Mouse (Mus musculus) limb, embryonic 14.5 days (tissue): ENCODE data around the gene Ermn. TPM values are rescaled to one million over a fixed set of nuclear protein-coding genes. Genes with fewer than 3 reads are reported as not detected.
A peak's percentile ranks its signal among the peaks of the same experiment; 100 is the strongest.

Experiments
- ATAC-seq: fragments of 200-750 bp; cut with Nextera tagmentation; 2 replicates; pipeline ENCODE4 v1.8.0; 2017; ENCODE audit warnings: low read depth, moderate number of reproducible peaks, moderate TSS enrichment; ENCODE audit not compliant: low FRiP score
- DNase-seq: peaks from one replicate; pipeline ENCODE4 v3.0.0-alpha.2; 2015; ENCODE audit warnings: low spot score
- H3K27ac ChIP-seq: fragments of 300-500 bp; sonication (generic); replicated peaks from 2 replicates; pipeline ENCODE4 v1.5.1; 2014; ENCODE audit warnings: low read depth, mild to moderate bottlenecking, low read length, moderate library complexity, mixed read lengths
- H3K27me3 ChIP-seq: fragments of 300-500 bp; sonication (generic); 2 replicates; pipeline ENCODE4 v1.6.1; 2014; ENCODE audit warnings: low read length, mixed read lengths; ENCODE audit not compliant: control insufficient read depth, insufficient read depth
- H3K36me3 ChIP-seq: fragments of 300-500 bp; sonication (generic); 2 replicates; pipeline ENCODE4 v1.6.1; 2014; ENCODE audit warnings: mild to moderate bottlenecking, low read length, moderate library complexity, mixed read lengths; ENCODE audit not compliant: control insufficient read depth, insufficient read depth
- H3K4me1 ChIP-seq: fragments of 300-500 bp; sonication (generic); 2 replicates; pipeline ENCODE4 v1.6.1; 2014; ENCODE audit warnings: antibody characterized with exemption, low read length, mixed read lengths; ENCODE audit not compliant: control insufficient read depth, insufficient read depth
- H3K4me2 ChIP-seq: fragments of 300-500 bp; sonication (generic); replicated peaks from 2 replicates; pipeline ENCODE4 v1.6.1; 2014; ENCODE audit warnings: low read depth, mild to moderate bottlenecking, low read length, moderate library complexity; ENCODE audit not compliant: severe bottlenecking
- H3K4me3 ChIP-seq: fragments of 300-500 bp; sonication (generic); replicated peaks from 2 replicates; pipeline ENCODE4 v1.5.1; 2014; ENCODE audit warnings: low read length
- H3K9ac ChIP-seq: fragments of 300-500 bp; sonication (generic); 2 replicates; pipeline ENCODE4 v1.6.1; 2014; ENCODE audit warnings: mild to moderate bottlenecking, low read depth, low read length, moderate library complexity; ENCODE audit not compliant: severe bottlenecking
- H3K9me3 ChIP-seq: fragments of 300-500 bp; sonication (generic); 2 replicates; pipeline ENCODE4 v1.6.1; 2016; ENCODE audit warnings: low read length; ENCODE audit not compliant: control insufficient read depth
- POLR2A ChIP-seq: fragments of 200-500 bp; IDR thresholded peaks from 2 replicates; pipeline ENCODE4 v1.8.0; 2012; ENCODE audit warnings: inconsistent platforms, mild to moderate bottlenecking, moderate library complexity, borderline replicate concordance; ENCODE audit not compliant: insufficient read depth, insufficient read length; ENCODE audit errors: extremely low read depth
- WGBS: fragments of 180-500 bp; shearing (Covaris S2); extraction: QIAGEN DNeasy Blood & Tissue Kit; methylation state at CpG from one replicate; pipeline ENCODE4 v1.1.7; 2014; 5-methylcytosine and 5-hydroxymethylcytosine counted together
- polyA plus RNA-seq, 2 experiments: library from polyadenylated mRNA; depleted of rRNA in 1 of 2; stranded (reverse) in 1 of 2; unstranded in 1 of 2; fragments of >200 nt; fragmentation: Nextera tagmentation in 1 of 2; extraction: Ambion mirVana in 1 of 2; gene quantifications; 2 replicates each; pipeline versions ENCODE4 v1.2.1 to v1.2.3; 2012 to 2014

The Ermn gene
- polyA plus RNA-seq, 2 experiments: 0.03 to 0.14 TPM

DNA sequence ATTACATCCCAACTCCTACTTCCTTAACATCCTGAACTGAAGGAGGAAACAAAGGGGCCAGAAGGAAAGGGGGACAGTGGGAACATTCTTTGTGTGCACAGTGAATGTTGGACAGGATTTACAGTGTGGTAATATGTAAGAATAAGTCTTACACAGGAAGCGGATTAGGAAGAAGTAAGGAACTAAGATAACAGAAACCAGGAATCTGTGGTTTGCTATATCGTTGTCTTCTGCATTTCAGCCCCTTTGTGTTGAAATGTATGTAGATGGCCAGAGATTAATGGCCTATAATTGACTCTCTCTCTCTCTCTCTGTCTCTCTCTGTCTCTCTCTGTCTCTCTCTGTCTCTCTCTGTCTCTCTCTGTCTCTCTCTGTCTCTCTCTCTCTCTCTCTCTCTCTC, 15.7 kb downstream of the Ermn start:
- no peaks in the 10 kb centered on the region for H3K4me1 ChIP-seq
- no peak for TF ChIP-seq POLR2A
- H3K36me3 ChIP-seq: no peaks in the 10 kb centered on the region
- no peak overlapping the region for H3K4me2 ChIP-seq
- H3K4me3 ChIP-seq: no peak overlapping the region
- H3K9ac ChIP-seq: no peak overlapping the region
- no peak overlapping the region for H3K27ac ChIP-seq
- ATAC-seq: no peak
- WGBS: 93% methylated on average over 2 of the region's 2 CpGs
- no peaks in the 10 kb centered on the region for H3K27me3 ChIP-seq
- no peaks in the 10 kb centered on the region for H3K9me3 ChIP-seq
- no peak for DNase-seq

GRCm38 (mm10) chr2:58035635-58036034, 17.0 kb downstream of the Ermn start:
- no peak for TF ChIP-seq POLR2A
- WGBS: 85% methylated on average over 4 of the region's 4 CpGs
- Histone ChIP-seq H3K4me2 (no peak overlapping the region), H3K4me3 (no peak overlapping the region), H3K9me3 (no peaks in the 10 kb centered on the region), H3K4me1 (no peaks in the 10 kb centered on the region), H3K27ac (no peak overlapping the region), H3K36me3 (no peaks in the 10 kb centered on the region), H3K9ac (no peak overlapping the region), H3K27me3 (no peaks in the 10 kb centered on the region)
- DNase-seq: no peak
- no peak for ATAC-seq

GRCm38 (mm10) chr2:58031431-58031830, 21.2 kb downstream of the Ermn start:
- Histone ChIP-seq H3K27me3 (no peaks in the 10 kb centered on the region), H3K27ac (no peak overlapping the region), H3K4me2 (no peak overlapping the region), H3K36me3 (no peaks in the 10 kb centered on the region), H3K9ac (no peak overlapping the region), H3K4me3 (no peak overlapping the region), H3K9me3 (no peaks in the 10 kb centered on the region), H3K4me1 (no peaks in the 10 kb centered on the region)
- TF ChIP-seq POLR2A: no peak
- 60% methylated on average over 3 of the region's 3 CpGs for WGBS
- no peak for DNase-seq
- ATAC-seq: no peak

GRCm38 (mm10) chr2:58029404-58029803, 23.3 kb downstream of the Ermn start:
- no peaks in the 10 kb centered on the region for H3K9me3 ChIP-seq
- no peak overlapping the region for H3K4me3 ChIP-seq
- no peaks in the 10 kb centered on the region for H3K36me3 ChIP-seq
- no peak overlapping the region for H3K4me2 ChIP-seq
- DNase-seq (peak; percentile 75), ATAC-seq (no peak)
- H3K27ac ChIP-seq: no peak overlapping the region
- no peaks in the 10 kb centered on the region for H3K4me1 ChIP-seq
- H3K27me3 ChIP-seq: no peaks in the 10 kb centered on the region
- H3K9ac ChIP-seq: no peak overlapping the region
- no peak for TF ChIP-seq POLR2A
- 30% methylated on average over 7 of the region's 7 CpGs for WGBS

- no peaks in the 10 kb centered on the region for H3K27me3 ChIP-seq
- no peak overlapping the region for H3K4me2 ChIP-seq
- ATAC-seq (no peak), DNase-seq (peak; percentile 49)
- no peak for TF ChIP-seq POLR2A
- H3K4me1 ChIP-seq: no peaks in the 10 kb centered on the region
- H3K36me3 ChIP-seq: no peaks in the 10 kb centered on the region
- no peaks in the 10 kb centered on the region for H3K9me3 ChIP-seq
- H3K9ac ChIP-seq: no peak overlapping the region
- WGBS: 84% methylated on average over 5 of the region's 5 CpGs
- no peak overlapping the region for H3K4me3 ChIP-seq
- H3K27ac ChIP-seq: no peak overlapping the region
These were observed 25.9 kb downstream of the Ermn start for GRCm38 (mm10) chr2:58026740-58027139.

DNA sequence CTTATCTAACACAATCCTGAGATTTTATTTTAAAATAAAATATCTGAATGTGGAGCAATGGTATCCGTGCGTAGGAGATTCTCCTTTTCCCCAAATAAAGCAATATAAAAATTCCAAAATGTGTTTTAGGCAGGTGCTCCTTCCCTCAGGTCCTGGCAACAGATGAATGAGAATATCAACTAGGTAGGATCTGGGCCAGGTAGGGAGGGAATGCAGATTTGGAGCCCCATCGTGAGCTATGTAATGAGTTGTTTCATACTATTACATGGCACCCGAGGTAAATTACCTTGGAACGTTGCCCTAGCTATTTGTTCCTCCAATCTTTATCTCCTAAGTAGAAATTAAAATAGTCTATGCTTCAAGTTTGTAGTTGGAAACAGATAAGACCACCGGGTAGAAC, 29.1 kb downstream of the Ermn start:
- H3K4me2 ChIP-seq: no peak overlapping the region
- no peak overlapping the region for H3K27ac ChIP-seq
- H3K4me3 ChIP-seq: no peak overlapping the region
- ATAC-seq (no peak), DNase-seq (no peak)
- 82% methylated on average over 6 of the region's 6 CpGs for WGBS
- no peaks in the 10 kb centered on the region for H3K4me1 ChIP-seq
- TF ChIP-seq POLR2A: no peak
- H3K9ac ChIP-seq: no peak overlapping the region
- H3K27me3 ChIP-seq: no peaks in the 10 kb centered on the region
- H3K36me3 ChIP-seq: no peaks in the 10 kb centered on the region
- no peaks in the 10 kb centered on the region for H3K9me3 ChIP-seq
